Mouse (Mus musculus) megakaryocyte, embryonic 14.5 days (primary cell): ENCODE data around the gene Abcg1.

Experiments
- FLI1 ChIP-seq: IDR thresholded peaks from 2 replicates; pipeline ENCODE4 v1.6.1; 2012; ENCODE audit warnings: low read length, inconsistent platforms, mixed read lengths
- GATA1 ChIP-seq: IDR thresholded peaks from 3 replicates; pipeline ENCODE4 v1.6.1; 2012; ENCODE audit warnings: mixed read lengths, low read length, inconsistent platforms, borderline replicate concordance

- TF ChIP-seq GATA1 (no peak), FLI1 (no peak)
Observed at GRCm38 (mm10) chr17:31027723-31028122, 29.8 kb upstream of the Abcg1 start.
